Mouse (Mus musculus): Measurements from ENCODE around the gene Kctd17. TPM values are rescaled to one million over a fixed set of nuclear protein-coding genes. Genes with fewer than 3 reads are reported as not detected.

The Kctd17 gene
- polyA plus RNA-seq, 1 experiment = 9.6 TPM

- peaks cover 26% of the 10 kb centered on the region for H3K4me1 ChIP-seq
- no peaks in the 10 kb centered on the region for H3K36me3 ChIP-seq (replicated peaks; ENCODE audit: low read length)
- TF ChIP-seq FLI1 (IDR thresholded peaks at IDR 0.05; ENCODE audit: low read length) (no peak), GATA1 (IDR thresholded peaks at IDR 0.05; ENCODE audit: borderline replicate concordance, low read length) (no peak)
- no peak overlapping the region for H3K4me3 ChIP-seq (replicated peaks)
- peaks cover 94% of the 10 kb centered on the region for H3K27me3 ChIP-seq (replicated peaks)
- H3K9me3 ChIP-seq = peaks cover 15% of the 10 kb centered on the region
Measured at GRCm38 (mm10) chr15:78429871-78430622, 1.7 kb downstream of the Kctd17 start.

- Histone ChIP-seq H3K36me3 (replicated peaks; ENCODE audit: low read length) (no peaks in the 10 kb centered on the region), H3K4me3 (replicated peaks) (no peak overlapping the region), H3K9me3 (peaks cover 15% of the 10 kb centered on the region), H3K27me3 (replicated peaks) (peaks cover 94% of the 10 kb centered on the region), H3K4me1 (peaks cover 35% of the 10 kb centered on the region)
- TF ChIP-seq GATA1 (IDR thresholded peaks at IDR 0.05; ENCODE audit: borderline replicate concordance, low read length) (no peak), FLI1 (IDR thresholded peaks at IDR 0.05; ENCODE audit: low read length) (no peak)
Measured at GRCm38 (mm10) chr15:78430874-78431273, 2.5 kb downstream of the Kctd17 start.

DNA sequence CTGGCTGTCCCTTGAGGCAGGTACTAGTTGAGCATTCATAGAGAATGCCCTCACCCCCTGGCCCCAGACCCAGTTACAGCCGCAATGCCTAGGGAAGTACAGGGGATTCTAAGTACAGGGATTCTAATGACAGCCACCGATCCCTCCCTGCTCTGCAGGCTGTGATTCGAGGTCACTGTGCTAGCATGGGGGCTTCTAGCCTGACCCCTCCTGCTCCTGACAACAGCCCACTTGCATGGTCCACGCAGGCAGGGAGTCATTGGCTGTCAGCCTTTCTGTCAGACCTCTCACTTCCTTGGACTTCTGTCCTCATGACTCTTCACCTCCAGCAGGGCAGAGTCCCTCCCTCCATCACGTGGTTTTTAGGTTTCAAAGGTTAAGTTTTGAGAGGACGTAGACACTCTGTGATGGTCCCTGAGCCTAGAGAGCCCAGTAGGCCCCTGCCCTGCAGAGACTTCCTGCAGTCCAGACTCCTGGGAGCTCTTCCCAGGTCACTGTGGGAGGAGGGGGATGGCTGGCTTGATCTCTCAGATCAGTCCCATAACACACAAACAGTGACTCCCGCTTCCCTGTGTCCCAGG is 3.3 kb downstream of the Kctd17 start:
- H3K4me3 ChIP-seq (replicated peaks) = no peak overlapping the region
- TF ChIP-seq GATA1 (IDR thresholded peaks at IDR 0.05; ENCODE audit: borderline replicate concordance, low read length) (no peak), FLI1 (IDR thresholded peaks at IDR 0.05; ENCODE audit: low read length) (no peak)
- H3K36me3 ChIP-seq (replicated peaks; ENCODE audit: low read length) = no peaks in the 10 kb centered on the region
- H3K4me1 ChIP-seq = peaks cover 36% of the 10 kb centered on the region
- peaks cover 96% of the 10 kb centered on the region for H3K27me3 ChIP-seq (replicated peaks)
- peaks cover 13% of the 10 kb centered on the region for H3K9me3 ChIP-seq

GRCm38 (mm10) chr15:78434896-78435520 is 6.6 kb downstream of the Kctd17 start:
- Histone ChIP-seq H3K27me3 (replicated peaks) (peaks cover 94% of the 10 kb centered on the region), H3K9me3 (no peaks in the 10 kb centered on the region)
- TF ChIP-seq GATA1 (IDR thresholded peaks at IDR 0.05; ENCODE audit: borderline replicate concordance, low read length) (no peak), FLI1 (IDR thresholded peaks at IDR 0.05; ENCODE audit: low read length) (no peak)

DNA sequence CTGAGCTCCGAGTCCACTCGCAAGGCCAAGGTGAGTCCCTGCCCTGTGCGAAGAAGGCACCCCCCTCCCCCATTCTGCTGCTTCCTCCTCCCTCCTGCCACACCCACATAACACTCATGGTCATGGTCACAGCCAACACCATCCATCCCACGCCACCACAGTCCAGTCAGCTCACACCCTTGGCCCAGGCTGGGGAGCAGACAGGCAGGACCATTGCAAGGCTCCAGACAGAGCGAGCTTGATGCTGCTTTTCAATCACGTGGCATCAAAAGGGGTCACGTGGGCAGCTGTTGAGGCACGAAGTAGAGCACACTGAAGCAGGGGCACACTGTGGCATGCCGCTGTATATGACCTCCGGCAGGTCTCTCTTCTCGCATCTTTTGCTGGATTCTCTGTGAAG is 7.3 kb downstream of the Kctd17 start:
- TF ChIP-seq FLI1 (IDR thresholded peaks at IDR 0.05; ENCODE audit: low read length) (no peak), GATA1 (IDR thresholded peaks at IDR 0.05; ENCODE audit: borderline replicate concordance, low read length) (no peak)
- Histone ChIP-seq H3K9me3 (no peaks in the 10 kb centered on the region), H3K4me3 (replicated peaks) (peak overlapping the region; percentile 28), H3K27me3 (replicated peaks) (peaks cover 94% of the 10 kb centered on the region), H3K4me1 (peaks cover 39% of the 10 kb centered on the region), H3K36me3 (replicated peaks; ENCODE audit: low read length) (no peaks in the 10 kb centered on the region)

More at GRCm38 (mm10) chr15:78434896-78435520, 6.6 kb downstream of the Kctd17 start:
- Histone ChIP-seq H3K4me3 (replicated peaks) (no peak overlapping the region), H3K36me3 (replicated peaks; ENCODE audit: low read length) (no peaks in the 10 kb centered on the region), H3K4me1 (peaks cover 39% of the 10 kb centered on the region)

- Histone ChIP-seq H3K4me1 (peaks cover 45% of the 10 kb centered on the region), H3K36me3 (replicated peaks; ENCODE audit: low read length) (no peaks in the 10 kb centered on the region), H3K4me3 (replicated peaks) (peak overlapping the region; percentile 38), H3K9me3 (no peaks in the 10 kb centered on the region), H3K27me3 (replicated peaks) (peaks cover 94% of the 10 kb centered on the region)
- no peak for TF ChIP-seq GATA1 (IDR thresholded peaks at IDR 0.05; ENCODE audit: borderline replicate concordance, low read length)
- TF ChIP-seq FLI1 (IDR thresholded peaks at IDR 0.05; ENCODE audit: low read length) = no peak
Measured at GRCm38 (mm10) chr15:78436380-78437192, 8.2 kb downstream of the Kctd17 start.

DNA sequence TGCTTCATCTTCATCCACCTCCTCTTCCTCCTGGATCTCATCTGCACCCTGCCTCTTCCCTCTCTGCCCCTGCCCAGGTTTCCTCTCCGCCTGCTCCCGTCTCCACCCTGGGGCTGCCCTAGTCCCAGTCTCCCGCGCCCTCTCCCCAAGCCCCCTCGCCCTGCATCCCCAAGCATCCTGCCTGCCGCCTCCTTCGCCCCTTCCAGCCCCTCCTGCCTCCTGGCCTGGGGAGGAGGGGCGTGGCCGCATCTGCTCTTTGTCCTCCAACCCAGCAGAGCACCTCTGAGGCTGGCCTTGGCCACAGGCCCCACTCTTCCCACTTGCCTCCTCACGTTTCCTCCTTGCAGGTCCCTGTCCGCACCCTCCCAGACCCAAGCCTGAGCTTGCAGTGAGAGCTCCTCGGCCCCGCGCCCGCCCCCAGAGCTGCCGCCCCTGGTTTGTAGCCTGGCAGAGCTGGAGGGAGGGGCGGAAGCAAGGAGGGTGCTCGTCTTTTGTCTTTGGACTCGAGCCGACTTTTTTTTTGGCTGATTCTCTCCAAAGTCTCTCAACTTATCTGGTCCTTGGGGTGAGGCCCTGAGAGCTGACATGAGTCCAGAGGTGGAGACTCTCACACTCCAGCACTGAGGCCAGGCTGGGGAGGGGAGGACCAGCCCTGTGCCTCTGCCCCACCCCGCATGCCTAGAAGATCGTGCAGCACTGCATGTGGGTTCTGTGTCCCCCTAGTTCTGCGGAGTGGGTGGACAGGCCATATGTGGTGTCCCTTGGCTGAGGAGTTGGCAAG is 9.1 kb downstream of the Kctd17 start:
- Histone ChIP-seq H3K9me3 (no peaks in the 10 kb centered on the region), H3K36me3 (replicated peaks; ENCODE audit: low read length) (no peaks in the 10 kb centered on the region), H3K4me1 (peaks cover 54% of the 10 kb centered on the region), H3K4me3 (replicated peaks) (peak overlapping the region; percentile 38), H3K27me3 (replicated peaks) (peaks cover 94% of the 10 kb centered on the region)
- TF ChIP-seq FLI1 (IDR thresholded peaks at IDR 0.05; ENCODE audit: low read length) = no peak
- no peak for TF ChIP-seq GATA1 (IDR thresholded peaks at IDR 0.05; ENCODE audit: borderline replicate concordance, low read length)

- no peak for TF ChIP-seq FLI1 (IDR thresholded peaks at IDR 0.05; ENCODE audit: low read length)
- TF ChIP-seq GATA1 (IDR thresholded peaks at IDR 0.05; ENCODE audit: borderline replicate concordance, low read length) = no peak
- no peak overlapping the region for H3K4me3 ChIP-seq (replicated peaks)
- H3K36me3 ChIP-seq (replicated peaks; ENCODE audit: low read length) = no peaks in the 10 kb centered on the region
- peaks cover 55% of the 10 kb centered on the region for H3K4me1 ChIP-seq
- H3K27me3 ChIP-seq (replicated peaks) = peaks cover 96% of the 10 kb centered on the region
- H3K9me3 ChIP-seq = no peaks in the 10 kb centered on the region
Measured at GRCm38 (mm10) chr15:78438018-78438394, 9.6 kb downstream of the Kctd17 start.

DNA sequence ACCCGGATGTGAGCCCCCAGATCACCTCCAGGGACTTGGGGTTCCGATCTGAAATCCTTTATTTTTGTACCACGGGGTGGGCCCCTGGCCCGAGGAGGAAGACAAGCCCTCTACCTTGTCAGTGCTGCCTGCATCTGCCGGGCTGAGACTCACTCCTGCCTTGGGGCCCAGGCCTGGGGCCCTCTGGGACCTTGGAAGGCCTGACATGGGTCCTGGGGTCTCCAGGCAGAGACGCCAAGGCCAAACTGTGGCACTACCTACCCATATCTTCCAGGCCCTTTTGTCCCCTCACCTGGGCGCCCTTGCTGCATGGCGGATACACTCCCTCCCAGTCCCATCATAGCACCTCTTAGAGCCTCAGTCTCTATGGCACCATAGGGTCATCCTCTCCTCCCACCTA is 10.1 kb downstream of the Kctd17 start:
- Histone ChIP-seq H3K4me1 (peaks cover 53% of the 10 kb centered on the region), H3K9me3 (no peaks in the 10 kb centered on the region), H3K27me3 (replicated peaks) (peaks cover 96% of the 10 kb centered on the region), H3K4me3 (replicated peaks) (no peak overlapping the region), H3K36me3 (replicated peaks; ENCODE audit: low read length) (no peaks in the 10 kb centered on the region)
- TF ChIP-seq GATA1 (IDR thresholded peaks at IDR 0.05; ENCODE audit: borderline replicate concordance, low read length) = no peak
- TF ChIP-seq FLI1 (IDR thresholded peaks at IDR 0.05; ENCODE audit: low read length) = no peak

Measured in megakaryocyte, embryonic 14.5 days (primary cell).